Mouse (Mus musculus) embryo, embryonic 9.5 days (tissue): ENCODE results near the gene Scap.
"Not testable (repeated sequence)": the region's sequence is repeated elsewhere in the genome, so short reads cannot be mapped to it uniquely, and the experiment has no call there.

ENCODE experiments used
- DNase-seq: peaks from one replicate; pipeline ENCODE4 v3.0.0-alpha.2; 2017; ENCODE audit errors: extremely low spot score

The Scap gene

GRCm38 (mm10) chr9:110384369-110384929 is 51.4 kb downstream of the Scap start:
- DNase-seq: no peak

- no peak for DNase-seq
Observed at GRCm38 (mm10) chr9:110388011-110388410, 54.9 kb downstream of the Scap start.

- DNase-seq: no peak
Observed at GRCm38 (mm10) chr9:110390843-110391242, 57.8 kb downstream of the Scap start.

GRCm38 (mm10) chr9:110393295-110393694 is 60.2 kb downstream of the Scap start:
- no peak for DNase-seq

- no peak for DNase-seq
Observed at GRCm38 (mm10) chr9:110400650-110401049, 67.6 kb downstream of the Scap start.

- no peak for DNase-seq
Observed at GRCm38 (mm10) chr9:110402731-110403130, 69.6 kb downstream of the Scap start.

DNA sequence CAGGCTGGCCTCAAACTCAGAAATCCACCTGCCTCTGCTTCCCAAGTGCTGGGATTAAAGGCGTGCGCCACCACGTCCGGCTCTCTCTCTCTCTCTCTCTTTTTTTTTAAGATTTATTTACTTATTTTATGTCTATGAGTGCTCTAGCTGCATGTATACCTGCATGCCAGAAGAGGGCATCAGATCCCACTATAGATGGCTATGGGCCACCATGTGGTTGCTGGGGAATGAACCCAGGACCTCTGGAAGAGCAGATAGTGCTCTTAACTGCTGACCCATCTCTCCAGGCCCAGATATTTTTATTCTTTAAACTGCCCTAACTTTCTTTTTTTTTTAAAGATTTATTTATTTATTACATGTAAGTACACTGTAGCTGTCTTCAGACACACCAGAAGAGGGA is 70.2 kb downstream of the Scap start:
- not testable (repeated sequence) for DNase-seq

DNA sequence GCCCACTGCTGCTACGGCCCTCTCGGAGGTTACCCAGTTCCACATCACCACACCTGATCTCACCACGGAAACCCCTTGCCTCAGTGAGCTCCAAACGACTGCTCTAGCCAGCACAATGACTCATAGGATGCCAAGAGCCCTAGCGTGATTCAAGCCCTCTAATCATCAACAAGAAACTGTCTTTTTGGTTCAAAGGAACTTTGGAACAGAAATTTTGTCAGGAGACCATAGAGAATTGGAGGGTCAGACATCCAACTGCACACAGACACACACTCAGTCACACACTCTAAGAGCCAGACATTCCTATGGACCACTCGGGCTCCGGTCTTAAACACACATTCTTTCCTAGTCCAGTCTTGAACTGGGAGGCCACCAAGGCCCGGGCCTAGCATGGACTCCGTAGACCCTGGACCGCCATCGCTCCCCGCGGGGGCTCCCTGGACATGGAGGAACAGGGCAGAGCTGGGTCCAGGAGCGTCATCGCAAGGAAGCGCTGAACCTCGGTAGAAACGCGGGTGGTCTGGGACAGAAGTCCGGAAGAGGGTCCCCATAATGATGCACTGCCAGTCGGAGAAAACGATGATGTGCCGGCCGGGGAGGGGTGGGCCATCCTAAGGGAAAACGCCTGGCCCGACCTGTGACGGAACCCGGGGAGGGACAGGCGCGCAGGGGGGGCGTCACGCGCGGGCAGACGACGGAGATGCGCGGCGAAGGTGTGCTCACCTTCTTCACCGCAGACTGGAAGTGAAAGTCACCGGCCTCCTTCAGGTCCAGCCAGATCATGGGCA is 74.4 kb downstream of the Scap start:
- DNase-seq: no peak

DNA sequence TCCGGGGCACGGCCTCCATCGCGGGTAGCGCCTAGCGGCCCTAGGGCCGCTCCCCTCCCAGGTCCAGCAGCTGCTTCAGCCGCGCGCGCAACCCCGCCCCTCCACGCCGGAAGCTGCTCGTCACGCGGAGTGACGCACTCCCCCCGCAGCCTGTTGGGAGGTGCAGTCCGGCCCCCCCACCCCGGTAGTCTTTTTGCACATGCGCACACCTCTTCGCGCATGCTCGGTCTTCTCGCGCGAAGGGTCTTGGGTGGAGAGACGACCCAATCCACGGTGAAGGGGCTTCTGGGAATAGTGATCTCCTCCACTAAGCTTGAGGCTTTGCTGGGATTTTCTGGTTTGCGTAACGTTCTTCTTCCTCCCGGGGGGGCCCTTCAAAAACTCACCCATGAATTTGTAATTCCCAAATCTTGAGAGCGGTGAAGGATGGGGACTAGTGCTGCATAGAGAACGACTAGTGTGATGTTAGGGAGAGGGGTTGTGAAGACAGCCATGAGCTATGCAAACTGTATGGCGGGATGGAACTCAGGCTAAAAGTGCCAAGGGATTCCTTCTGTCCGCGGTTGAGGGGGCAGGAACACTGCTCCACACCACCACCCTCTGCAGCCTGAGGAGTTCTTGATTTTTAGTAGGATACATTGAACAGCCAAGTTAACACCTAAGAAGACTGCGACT is 75.1 kb downstream of the Scap start, which contains the start of gene Ptpn23:
Gene Ptpn23, minus strand, starts transcription at position 115 of the 675 bp plus-strand sequence.
- DNase-seq: peak; percentile 96

GRCm38 (mm10) chr9:110410908-110411887 is 78.1 kb downstream of the Scap start:
- DNase-seq: peak; percentile 84

DNA sequence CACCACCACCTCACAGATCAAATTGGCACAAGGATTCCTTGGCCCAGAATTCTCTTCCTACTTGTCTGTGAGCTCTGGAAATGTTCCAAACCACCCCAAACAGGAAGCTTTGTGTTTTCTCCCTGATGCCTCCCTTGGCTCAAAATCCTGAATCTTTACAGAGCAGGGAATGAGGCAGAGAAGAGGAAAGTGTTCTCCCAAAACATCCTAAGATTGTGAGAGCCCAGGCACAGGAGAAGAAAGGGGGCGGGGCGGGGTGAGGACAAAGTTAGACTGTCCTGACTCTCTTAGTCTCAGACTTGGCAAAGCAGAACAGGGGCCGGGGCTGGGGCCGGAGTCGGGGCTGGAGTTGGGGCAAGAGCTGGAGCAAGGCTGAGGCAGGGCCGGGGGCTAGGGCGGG is 79.8 kb downstream of the Scap start:
- DNase-seq: no peak

DNA sequence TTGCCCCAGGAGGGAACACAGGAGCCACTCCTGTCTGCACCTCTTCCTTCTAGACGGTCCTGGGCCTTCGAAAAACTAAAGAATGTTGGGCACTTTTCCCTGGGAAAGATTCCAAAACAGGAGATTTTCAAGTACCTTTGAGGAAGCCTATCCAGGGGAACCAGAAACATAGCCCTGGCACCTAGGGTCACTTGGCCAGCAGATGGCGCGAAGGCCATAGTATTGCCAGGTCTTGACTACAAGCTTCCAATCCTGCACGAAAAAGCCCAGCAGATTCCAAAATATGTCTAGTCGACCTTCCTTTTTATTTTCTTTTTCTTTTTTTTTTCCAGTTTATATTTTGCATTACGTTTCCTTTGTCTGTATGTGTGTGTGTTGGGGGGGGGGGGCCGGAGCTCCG is 80.7 kb downstream of the Scap start:
- no peak for DNase-seq

- DNase-seq: no peak
Observed at GRCm38 (mm10) chr9:110419511-110420112, 86.5 kb downstream of the Scap start, which contains the start of gene Ngp. Ngp (plus strand) TSS chr9:110419747.

GRCm38 (mm10) chr9:110431241-110431640 is 98.2 kb downstream of the Scap start:
- DNase-seq: no peak

GRCm38 (mm10) chr9:110433045-110433444 is 100.0 kb downstream of the Scap start:
- DNase-seq: no peak
